Mouse (Mus musculus): ENCODE measurements around the gene Gm3238. TPM values are rescaled to one million over a fixed set of nuclear protein-coding genes. Genes with fewer than 3 reads are reported as not detected.

Gm3238 gene
- total and polyA plus RNA-seq, 3 experiments, result not detected

DNA sequence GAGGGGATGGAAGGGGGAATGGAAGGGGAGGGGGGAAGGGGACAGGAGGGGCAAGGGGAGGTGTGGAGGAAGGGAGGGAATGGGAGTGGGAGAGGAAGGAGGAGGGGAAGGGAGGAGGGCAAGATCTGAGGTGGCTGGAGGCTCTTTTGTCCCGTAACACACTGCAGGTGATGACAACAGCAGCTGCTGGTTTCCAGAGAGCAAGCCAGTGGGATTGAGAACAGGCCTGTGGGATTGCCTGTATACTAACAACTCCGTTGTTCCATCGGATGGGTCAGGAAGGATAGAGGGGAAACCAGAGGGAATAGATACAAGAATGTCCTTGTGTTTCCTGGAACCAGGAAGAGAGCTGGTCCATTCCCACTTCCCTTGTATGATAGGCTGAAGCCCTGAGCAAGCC, 26.6 kb upstream of the Gm3238 start:
- Histone ChIP-seq H3K79me2 (replicated peaks; ENCODE audit: control insufficient read depth, extremely low read depth, insufficient read depth, poor library complexity, severe bottlenecking) (no peaks in the 10 kb centered on the region), H3K9me3 (replicated peaks; ENCODE audit: low read length) (no peaks in the 10 kb centered on the region), H3K36me3 (replicated peaks in 1 of 2; ENCODE audit: control insufficient read depth in 1 of 2, insufficient read depth in 1 of 2, low read length in 1 of 2) (no peaks in the 10 kb centered on the region), H3K4me3 (replicated peaks in 1 of 3; ENCODE audit: low read depth in 2 of 3, low read length in 2 of 3, poor library complexity in 1 of 3) (no peak overlapping the region), H3K4me1 (ENCODE audit: control insufficient read depth in 1 of 2, insufficient read depth in 2 of 2) (no peaks in the 10 kb centered on the region), H3K27me3 (replicated peaks) (peaks cover 71% of the 10 kb centered on the region), H3K27ac (ENCODE audit: insufficient read depth, low read depth) (no peak overlapping the region), H3K4me2 (ENCODE audit: insufficient read depth, low read depth, poor library complexity, severe bottlenecking) (no peak overlapping the region), H3K9ac (ENCODE audit: insufficient read depth, low read depth) (no peak overlapping the region)
- DNase-seq (ENCODE audit: extremely low read depth), result no peak
- TF ChIP-seq MEF2A (IDR thresholded peaks at IDR 0.05; ENCODE audit: borderline replicate concordance, low read depth, low read length) (no peak), SMC3 (IDR thresholded peaks at IDR 0.05; ENCODE audit: low read depth, low read length) (no peak), ZKSCAN1 (IDR thresholded peaks at IDR 0.05; ENCODE audit: borderline replicate concordance, low read depth, low read length) (no peak), TCF12 (IDR thresholded peaks at IDR 0.05; ENCODE audit: low read depth, low read length) (no peak), USF1 (IDR thresholded peaks at IDR 0.05; ENCODE audit: low read depth, low read length) (no peak), USF2 (conservative IDR thresholded peaks at IDR 0.05; ENCODE audit: low read depth, low read length) (no peak), ELF1 (IDR thresholded peaks at IDR 0.05; ENCODE audit: low read depth, low read length) (no peak), MAX (IDR thresholded peaks at IDR 0.05; ENCODE audit: low read length) (no peak), RCOR1 (conservative IDR thresholded peaks at IDR 0.05; ENCODE audit: low read depth, low read length) (no peak), CHD1 (IDR thresholded peaks at IDR 0.05; ENCODE audit: low read depth, low read length) (no peak), JUND (conservative IDR thresholded peaks at IDR 0.05; ENCODE audit: low read depth, low read length) (no peak), BHLHE40 (IDR thresholded peaks at IDR 0.05; ENCODE audit: low read depth, low read length) (no peak), RAD21 (IDR thresholded peaks at IDR 0.05; ENCODE audit: low read depth, low read length) (no peak), E2F4 (IDR thresholded peaks at IDR 0.05; ENCODE audit: insufficient replicate concordance, low read depth, low read length) (no peak), MYC (IDR thresholded peaks at IDR 0.05; ENCODE audit: low read depth, low read length) (no peak)
- dilution Hi-C loops (cut with MboI; ENCODE audit: extremely low pct_ligation_motif_present, extremely low pct_unique_long_range_greater_than_20kb, low sequenced_read_pairs), result no loop called here
- in situ Hi-C loops (cut with MboI; ENCODE audit: low pct_ligation_motif_present, low pct_unique_long_range_greater_than_20kb, low sequenced_read_pairs), result no loop called here

DNA sequence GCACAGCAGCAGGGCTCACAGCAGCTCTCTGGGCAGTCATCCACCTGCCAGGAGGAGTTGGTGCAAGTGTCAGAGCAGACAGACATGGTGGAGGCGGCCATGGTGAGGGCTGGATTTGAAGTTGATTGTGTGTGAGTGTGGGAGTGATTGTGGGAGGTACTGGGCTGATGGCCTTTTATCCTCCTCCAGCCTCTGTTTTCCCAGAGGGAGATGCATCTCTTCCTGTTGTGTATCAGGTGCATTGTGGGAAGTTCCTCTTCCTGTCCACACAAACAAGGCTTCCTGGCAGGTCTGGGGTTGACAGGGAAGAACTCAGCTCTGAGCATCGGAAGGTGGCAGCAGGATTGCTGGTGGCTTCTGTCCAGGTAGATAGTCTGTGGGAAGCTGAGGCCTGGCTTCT, 23.9 kb upstream of the Gm3238 start, which contains the start of gene Gm9639:
TSS of gene Gm9639 (minus strand) at position 101 of the 400 bp plus-strand sequence.
- in situ Hi-C loops (cut with MboI; ENCODE audit: low pct_ligation_motif_present, low pct_unique_long_range_greater_than_20kb, low sequenced_read_pairs), result no loop called here
- Histone ChIP-seq H3K9me3 (replicated peaks; ENCODE audit: low read length) (no peaks in the 10 kb centered on the region), H3K79me2 (replicated peaks; ENCODE audit: control insufficient read depth, extremely low read depth, insufficient read depth, poor library complexity, severe bottlenecking) (no peaks in the 10 kb centered on the region), H3K4me2 (ENCODE audit: insufficient read depth, low read depth, poor library complexity, severe bottlenecking) (no peak within 1 kb of the TSS), H3K27ac (ENCODE audit: insufficient read depth, low read depth) (no peak within 1 kb of the TSS; the same call in 1 of the 2 replicates), H3K4me3 (replicated peaks in 1 of 3; ENCODE audit: low read depth in 2 of 3, low read length in 2 of 3, poor library complexity in 1 of 3) (no peak within 1 kb of the TSS), H3K4me1 (ENCODE audit: control insufficient read depth in 1 of 2, insufficient read depth in 2 of 2) (no peaks in the 10 kb centered on the region), H3K36me3 (replicated peaks in 1 of 2; ENCODE audit: control insufficient read depth in 1 of 2, insufficient read depth in 1 of 2, low read length in 1 of 2) (no peaks in the 10 kb centered on the region), H3K27me3 (replicated peaks) (peaks cover 50% of the 10 kb centered on the region), H3K9ac (ENCODE audit: insufficient read depth, low read depth) (no peak within 1 kb of the TSS)
- no peak for DNase-seq (ENCODE audit: extremely low read depth)
- dilution Hi-C loops (cut with MboI; ENCODE audit: extremely low pct_ligation_motif_present, extremely low pct_unique_long_range_greater_than_20kb, low sequenced_read_pairs), result no loop called here
- TF ChIP-seq POLR2AphosphoS2 (IDR thresholded peaks at IDR 0.05; ENCODE audit: low read depth, low read length) (no peak), BHLHE40 (IDR thresholded peaks at IDR 0.05; ENCODE audit: low read depth, low read length) (no peak), NRF1 (IDR thresholded peaks at IDR 0.05; ENCODE audit: low read depth, low read length) (no peak), MYC (IDR thresholded peaks at IDR 0.05; ENCODE audit: low read depth, low read length) (no peak), GABPA (IDR thresholded peaks at IDR 0.05; ENCODE audit: insufficient replicate concordance, low read depth, low read length) (no peak), CHD2 (IDR thresholded peaks at IDR 0.05; ENCODE audit: low read length) (no peak), ELF1 (IDR thresholded peaks at IDR 0.05; ENCODE audit: low read depth, low read length) (no peak), ZMIZ1 (IDR thresholded peaks at IDR 0.05; ENCODE audit: low read depth, low read length) (no peak), ZC3H11A (IDR thresholded peaks at IDR 0.05; ENCODE audit: low read depth, low read length) (no peak), NELFE (IDR thresholded peaks at IDR 0.05; ENCODE audit: low read depth, low read length) (no peak), E2F4 (IDR thresholded peaks at IDR 0.05; ENCODE audit: insufficient replicate concordance, low read depth, low read length) (no peak), MEF2A (IDR thresholded peaks at IDR 0.05; ENCODE audit: borderline replicate concordance, low read depth, low read length) (no peak), EP300 (IDR thresholded peaks at IDR 0.05; ENCODE audit: low read length) (no peak), ETS1 (conservative IDR thresholded peaks at IDR 0.05; ENCODE audit: low read depth, low read length) (no peak)

Data from CH12.LX (cell line).